14 mouse cellular contexts compared by ENCODE assay signal in genomic region chr2:156563557-156563956, GRCm38 (mm10). TPM values are rescaled to one million over a fixed set of nuclear protein-coding genes. Genes with fewer than 3 reads are reported as not detected.
DNase-seq lines count a peak whose midpoint lies in the region.
"Had no signal": no experiment of that assay in that cellular context is flagged by ENCODE, and none has a peak within 500 bp of the region (broad histone marks: within the 10 kb centered on the region; RNA-seq: fewer than 3 reads in every experiment).

No protein-coding gene starts in this region.

- peak; percentile 12 for DNase-seq in gastrocnemius, adult 18-20 months (ENCODE audit: low spot score)
- DNase-seq in gastrocnemius, adult 8-10 months (ENCODE audit: low spot score in 2 of 2) = no peak
- peak; percentile 74 for DNase-seq in layer of hippocampus, adult 11-12 months (ENCODE audit: low spot score)
- DNase-seq in layer of hippocampus, adult 9-10 months (ENCODE audit: low spot score) = no peak
- peak; percentile 46 for DNase-seq in Muller cell, postnatal 12 days (ENCODE audit: inconsistent ontology term)
- peak; percentile 66 to 71 for DNase-seq in layer of hippocampus, postnatal 36 days
- no peak for DNase-seq in urinary bladder, postnatal 4 days (ENCODE audit: low spot score in 2 of 2)
- no peak for DNase-seq in adrenal gland, adult 18-20 months (ENCODE audit: low spot score in 2 of 2)
- DNase-seq: adrenal gland, postnatal 14 days; B cell, adult 2 months; cerebellum, postnatal 36 days; gastrocnemius, postnatal 10 days; kidney, adult 18-20 months; thymus, postnatal 25 days had no signal

RNA-seq across cellular contexts. Expression of gene Aar2, which starts 16.2 kb away (rescaled TPM):
- 10 to 100 TPM; 22.9 to 23.0 TPM for total RNA-seq in gastrocnemius, adult 18-20 months (2021)
- 10 to 100 TPM; 19.6 to 25.5 (median 22.0) TPM for total RNA-seq in gastrocnemius, adult 8-10 months (2022)
- 10 to 100 TPM; 38.1 to 38.6 TPM for total RNA-seq in layer of hippocampus, postnatal 36 days (2021)
- total RNA-seq in adrenal gland, adult 18-20 months (2021) = 10 to 100 TPM; 34.8 to 34.9 TPM

RNA-seq across cellular contexts. Expression of gene Dlgap4, which starts 49.9 kb away (rescaled TPM):
- 10 to 100 TPM; 46.8 to 62.9 TPM for total RNA-seq in gastrocnemius, adult 18-20 months (2021)
- 10 to 100 TPM; 39.2 to 51.0 (median 49.6) TPM for total RNA-seq in gastrocnemius, adult 8-10 months (2022)
- 100 to 1,000 TPM; 197 to 198 TPM for total RNA-seq in layer of hippocampus, postnatal 36 days (2021)
- total RNA-seq in adrenal gland, adult 18-20 months (2021) = 10 to 100 TPM; 43.2 to 60.8 TPM

Comparison
In these comparisons a context has a peak if more than half of its experiments do, and no peak if none do; other contexts are left out.
1. DNase-seq: peak in gastrocnemius, adult 18-20 months (single experiment), layer of hippocampus, adult 11-12 months (single experiment), Muller cell, postnatal 12 days (single experiment) and layer of hippocampus, postnatal 36 days (2 of 2); none in gastrocnemius, adult 8-10 months (0 of 2), layer of hippocampus, adult 9-10 months (single experiment), urinary bladder, postnatal 4 days (0 of 2) and adrenal gland, adult 18-20 months (0 of 2).